Mouse (Mus musculus) brain, embryonic 14.5 days (tissue): ENCODE results near the gene Nudt7.

Experiments
- CTCF ChIP-seq: fragments of 200-500 bp; IDR thresholded peaks from 2 replicates; pipeline ENCODE4 v1.5.1; 2012; ENCODE audit warnings: inconsistent platforms, mild to moderate bottlenecking, moderate library complexity, borderline replicate concordance; ENCODE audit not compliant: insufficient read depth, insufficient read length; ENCODE audit errors: extremely low read depth
- POLR2A ChIP-seq: fragments of 200-500 bp; IDR thresholded peaks from 2 replicates; pipeline ENCODE4 v1.6.1; 2012; ENCODE audit warnings: mild to moderate bottlenecking, inconsistent platforms, borderline replicate concordance; ENCODE audit not compliant: poor library complexity, insufficient read depth, insufficient read length, severe bottlenecking; ENCODE audit errors: extremely low read depth

GRCm38 (mm10) chr8:114165741-114166140 is 32.4 kb downstream of the Nudt7 start:
- TF ChIP-seq POLR2A (no peak), CTCF (no peak)
